Mouse (Mus musculus) cortical plate, adult 2 months (tissue): ENCODE data around the gene Car15. TPM values are rescaled to one million over a fixed set of nuclear protein-coding genes. Genes with fewer than 3 reads are reported as not detected.

Experiments used
- H3K27ac ChIP-seq: fragments of 200-500 bp; 2 replicates; pipeline ENCODE4 v1.5.1; 2012; ENCODE audit warnings: low read length, control low read depth, inconsistent platforms; ENCODE audit not compliant: insufficient read depth
- H3K4me1 ChIP-seq: fragments of 200-500 bp; 2 replicates; pipeline ENCODE4 v1.6.1; 2011; ENCODE audit warnings: low read length; ENCODE audit not compliant: control insufficient read depth, insufficient read depth
- H3K4me3 ChIP-seq: fragments of 200-500 bp; 2 replicates; pipeline ENCODE4 v1.5.1; 2011; ENCODE audit warnings: mild to moderate bottlenecking, low read length, control low read depth; ENCODE audit not compliant: insufficient read depth
- CTCF ChIP-seq: fragments of 200-500 bp; IDR thresholded peaks from 2 replicates; pipeline ENCODE4 v1.5.1; 2011; ENCODE audit warnings: mild to moderate bottlenecking, control low read depth, low read length; ENCODE audit not compliant: insufficient read depth; ENCODE audit errors: extremely low read depth
- POLR2A ChIP-seq: fragments of 200-500 bp; IDR thresholded peaks from 2 replicates; pipeline ENCODE4 v1.6.1; 2011; ENCODE audit warnings: mild to moderate bottlenecking, low read length, control low read depth; ENCODE audit not compliant: insufficient read depth; ENCODE audit errors: extremely low read depth
- polyA plus RNA-seq: library from polyadenylated mRNA; depleted of rRNA; stranded (reverse); fragments of >200 nt; gene quantifications from 2 replicates; pipeline ENCODE4 v1.2.3, GENCODE M21; 2012

The Car15 gene
- polyA plus RNA-seq, 1 experiment: 19.4 TPM

- no peak overlapping the region for H3K27ac ChIP-seq
- TF ChIP-seq CTCF (peak; percentile 57), POLR2A (no peak)
- H3K4me3 ChIP-seq: no peak overlapping the region
- peaks cover 2% of the 10 kb centered on the region; the same call in 1 of the 2 replicates for H3K4me1 ChIP-seq
These were observed 20.4 kb upstream of the Car15 start for GRCm38 (mm10) chr16:17858592-17858991.

DNA sequence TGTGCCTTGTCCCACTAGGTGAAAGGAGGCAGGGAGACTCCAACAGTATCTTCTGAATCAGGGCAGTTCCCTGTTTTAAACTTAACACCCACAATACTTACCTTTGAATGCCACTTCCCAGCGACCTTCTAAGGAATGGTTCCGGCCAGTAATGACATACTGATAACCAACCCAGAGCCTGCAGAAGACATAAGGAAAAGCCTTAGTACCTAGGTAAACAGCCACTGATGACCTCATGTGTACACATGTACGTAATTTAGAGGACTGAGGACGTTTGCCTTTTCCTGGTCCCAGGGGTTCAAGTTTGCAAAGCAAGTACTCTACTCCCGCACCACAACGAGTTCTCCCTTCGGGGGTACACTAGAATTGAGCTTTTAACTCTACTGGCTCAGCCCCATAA, 19.0 kb upstream of the Car15 start:
- no peaks in the 10 kb centered on the region; the same call in 1 of the 2 replicates for H3K4me1 ChIP-seq
- TF ChIP-seq POLR2A (no peak), CTCF (no peak)
- no peak overlapping the region for H3K27ac ChIP-seq
- no peak overlapping the region for H3K4me3 ChIP-seq

GRCm38 (mm10) chr16:17853263-17853662, 15.1 kb upstream of the Car15 start:
- Histone ChIP-seq H3K4me3 (no peak overlapping the region), H3K27ac (no peak overlapping the region), H3K4me1 (peaks cover 2% of the 10 kb centered on the region; the same call in 1 of the 2 replicates)
- TF ChIP-seq POLR2A (no peak), CTCF (no peak)

- TF ChIP-seq CTCF: no peak
- no peak for TF ChIP-seq POLR2A
- no peak overlapping the region for H3K4me3 ChIP-seq
- H3K4me1 ChIP-seq: peaks cover 2% of the 10 kb centered on the region; the same call in 1 of the 2 replicates
- H3K27ac ChIP-seq: no peak overlapping the region
These were observed 13.7 kb upstream of the Car15 start for GRCm38 (mm10) chr16:17851860-17852259.

DNA sequence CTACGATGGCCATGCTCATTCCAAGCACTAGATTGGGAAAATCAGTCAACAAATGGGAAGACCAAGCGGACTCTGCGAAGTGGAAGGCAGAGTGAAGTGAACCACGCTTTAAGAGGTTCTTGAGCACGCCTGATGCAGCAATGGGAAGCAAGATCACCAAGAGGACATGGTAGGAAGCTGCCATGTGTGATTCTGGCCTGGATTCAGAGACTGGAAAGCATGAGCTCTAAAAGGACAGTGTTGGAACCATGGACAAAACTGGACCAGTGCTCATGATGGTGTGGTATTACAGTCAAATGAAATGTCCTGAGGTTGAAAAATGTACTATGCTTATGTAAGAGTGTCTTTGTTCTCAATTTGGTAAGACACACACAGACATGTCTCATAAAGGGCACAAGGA, 13.2 kb upstream of the Car15 start:
- no peak overlapping the region for H3K27ac ChIP-seq
- H3K4me1 ChIP-seq: peaks cover 2% of the 10 kb centered on the region; the same call in 1 of the 2 replicates
- no peak overlapping the region for H3K4me3 ChIP-seq
- no peak for TF ChIP-seq CTCF
- no peak for TF ChIP-seq POLR2A

GRCm38 (mm10) chr16:17849486-17849885, 11.3 kb upstream of the Car15 start:
- TF ChIP-seq POLR2A: no peak
- no peak for TF ChIP-seq CTCF
- H3K4me1 ChIP-seq: peaks cover 2% of the 10 kb centered on the region; the same call in 1 of the 2 replicates
- no peak overlapping the region for H3K27ac ChIP-seq
- H3K4me3 ChIP-seq: no peak overlapping the region

DNA sequence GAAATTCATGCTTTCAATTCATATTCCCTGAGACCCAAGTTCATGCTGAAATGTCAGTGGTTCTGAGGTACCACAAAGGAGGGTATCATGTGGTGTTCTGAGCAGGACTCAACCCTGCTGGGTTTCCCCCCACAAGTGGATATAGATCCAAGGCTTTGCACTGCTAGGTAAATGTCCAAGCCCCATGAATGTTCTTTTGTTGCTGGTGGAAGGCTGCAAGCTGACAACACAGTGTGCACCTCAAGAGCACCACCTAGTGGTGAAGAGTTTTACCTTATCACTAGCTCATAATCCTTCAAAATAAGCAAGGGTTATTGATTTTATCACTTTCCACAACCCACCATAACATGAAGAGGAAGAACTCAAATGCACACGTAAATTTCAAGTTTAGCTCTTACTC, 10.8 kb upstream of the Car15 start:
- Histone ChIP-seq H3K27ac (no peak overlapping the region), H3K4me3 (no peak overlapping the region), H3K4me1 (peaks cover 2% of the 10 kb centered on the region; the same call in 1 of the 2 replicates)
- TF ChIP-seq POLR2A: no peak
- TF ChIP-seq CTCF: peak; percentile 78

DNA sequence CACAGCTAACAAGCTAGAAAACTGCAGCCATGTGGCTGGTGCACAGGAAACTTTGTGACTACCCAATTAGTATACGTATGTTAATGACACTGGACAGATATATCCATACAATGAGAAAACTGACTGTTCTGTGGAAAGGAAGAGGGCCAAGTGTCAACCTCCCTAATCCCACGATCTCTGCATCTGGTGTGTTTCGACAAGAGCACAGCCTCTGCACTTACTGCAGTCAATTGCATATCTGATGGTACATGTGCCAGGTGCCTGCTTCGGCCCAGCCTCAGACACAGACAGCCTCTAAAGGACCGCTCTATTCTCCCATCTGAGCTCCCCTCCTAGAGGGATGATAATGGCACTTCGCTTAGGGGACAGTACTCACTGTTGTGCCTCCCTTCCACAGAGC, 10.3 kb upstream of the Car15 start:
- H3K27ac ChIP-seq: no peak overlapping the region
- peaks cover 2% of the 10 kb centered on the region; the same call in 1 of the 2 replicates for H3K4me1 ChIP-seq
- TF ChIP-seq CTCF (no peak), POLR2A (no peak)
- no peak overlapping the region for H3K4me3 ChIP-seq

DNA sequence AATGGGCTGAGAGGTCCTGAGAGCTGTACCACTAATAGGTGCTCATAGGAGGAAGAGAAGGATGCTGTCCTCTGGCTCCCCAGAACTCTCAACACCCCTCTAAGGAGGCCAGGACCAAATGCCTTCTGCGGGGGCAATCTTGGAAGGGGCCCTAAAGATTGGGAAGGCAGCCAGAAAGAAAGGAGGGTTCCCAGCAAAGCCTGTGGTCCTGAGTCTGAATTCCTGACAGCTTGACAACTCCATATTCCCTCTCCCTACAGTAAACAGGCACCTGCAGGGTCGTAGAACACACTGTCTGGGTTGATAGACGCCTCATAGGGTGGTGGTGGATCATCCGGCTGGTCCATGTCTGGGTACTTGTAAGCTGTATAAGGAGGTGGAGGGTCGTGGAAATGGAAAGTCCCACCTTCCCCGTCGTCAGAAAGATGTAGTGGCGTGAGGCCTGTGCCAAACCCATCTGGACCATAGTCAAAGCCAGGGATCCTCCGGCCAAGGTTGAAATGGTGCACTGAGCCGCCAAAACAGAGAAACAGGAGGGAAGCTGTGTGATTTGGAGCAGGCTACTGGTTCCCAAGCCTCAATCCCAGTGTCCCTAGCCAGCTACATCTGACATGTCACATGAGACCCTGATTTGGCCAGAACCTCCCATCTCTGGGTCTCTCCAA, 5.7 kb upstream of the Car15 start:
- TF ChIP-seq CTCF (no peak), POLR2A (no peak)
- no peak overlapping the region for H3K4me3 ChIP-seq
- no peaks in the 10 kb centered on the region for H3K4me1 ChIP-seq
- no peak overlapping the region for H3K27ac ChIP-seq

DNA sequence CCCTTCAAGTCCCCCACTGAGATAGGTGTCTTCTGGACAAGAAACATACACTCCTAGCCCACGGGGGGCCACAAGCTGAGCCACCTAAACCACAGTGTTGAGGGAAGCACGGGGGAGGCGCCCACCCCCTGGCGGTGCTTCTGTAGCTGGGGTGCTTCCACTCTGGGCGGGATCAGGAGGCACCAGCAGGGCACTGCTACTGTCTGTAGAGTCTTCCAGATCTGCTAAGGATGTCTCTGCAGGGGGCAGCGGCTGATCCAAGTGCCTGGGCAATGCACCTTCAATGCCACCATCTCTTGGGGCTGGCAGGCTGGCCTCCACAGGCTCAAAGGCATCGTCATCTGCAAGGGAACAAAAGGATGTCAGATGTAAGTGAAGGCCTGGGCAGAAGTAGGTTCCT, 4.3 kb upstream of the Car15 start:
- TF ChIP-seq POLR2A: no peak
- no peak for TF ChIP-seq CTCF
- H3K4me3 ChIP-seq: no peak overlapping the region
- H3K4me1 ChIP-seq: no peaks in the 10 kb centered on the region
- H3K27ac ChIP-seq: no peak overlapping the region
